9 mouse cellular contexts compared by ENCODE assay signal in genomic region chr11:11742626-11743025, GRCm38 (mm10). TPM values are rescaled to one million over a fixed set of nuclear protein-coding genes. Genes with fewer than 3 reads are reported as not detected.
A peak's percentile ranks its signal among the peaks of the same experiment; 100 is the strongest.
DNase-seq lines count a peak whose midpoint lies in the region; ATAC-seq and TF ChIP-seq lines count a peak whose summit lies in the region.
"Had no signal": no experiment of that assay in that cellular context is flagged by ENCODE, and none has a peak within 500 bp of the region (broad histone marks: within the 10 kb centered on the region; RNA-seq: fewer than 3 reads in every experiment).

No protein-coding gene starts in this region.

- no peaks in the 10 kb centered on the region for H3K9me3 ChIP-seq in forebrain, postnatal 0 days (ENCODE audit: low read length)
- H3K9me3 ChIP-seq in forebrain, embryonic 15.5 days, result no peaks in the 10 kb centered on the region
- no peaks in the 10 kb centered on the region for H3K9me3 ChIP-seq in lung, postnatal 0 days (ENCODE audit: low read length)
- H3K9me3 ChIP-seq: stomach, embryonic 15.5 days had no signal

- no peak overlapping the region for H3K9ac ChIP-seq in forebrain, postnatal 0 days
- H3K9ac ChIP-seq in forebrain, embryonic 15.5 days (replicated peaks), result no peak overlapping the region
- H3K9ac ChIP-seq in lung, postnatal 0 days (replicated peaks; ENCODE audit: low read depth), result no peak overlapping the region
- H3K9ac ChIP-seq: stomach, embryonic 15.5 days had no signal

- H3K4me1 ChIP-seq in forebrain, postnatal 0 days (ENCODE audit: insufficient read depth), result no peaks in the 10 kb centered on the region
- H3K4me1 ChIP-seq in forebrain, embryonic 15.5 days, result no peaks in the 10 kb centered on the region
- H3K4me1 ChIP-seq in lung, postnatal 0 days (ENCODE audit: insufficient read depth, low read depth, low read length), result no peaks in the 10 kb centered on the region
- H3K4me1 ChIP-seq: stomach, embryonic 15.5 days had no signal

- TF ChIP-seq EP300 in lung, postnatal 0 days (IDR thresholded peaks at IDR 0.05), result no peak

- H3K4me2 ChIP-seq in forebrain, postnatal 0 days (ENCODE audit: low read depth), result no peak overlapping the region
- no peak overlapping the region for H3K4me2 ChIP-seq in forebrain, embryonic 15.5 days (replicated peaks)
- H3K4me2 ChIP-seq in lung, postnatal 0 days (replicated peaks; ENCODE audit: low read depth, low read length), result no peak overlapping the region
- H3K4me2 ChIP-seq: stomach, embryonic 15.5 days had no signal

- H3K4me3 ChIP-seq in forebrain, postnatal 0 days (ENCODE audit: low read depth, low read length), result no peak overlapping the region
- no peak overlapping the region for H3K4me3 ChIP-seq in forebrain, embryonic 15.5 days
- no peak overlapping the region for H3K4me3 ChIP-seq in lung, postnatal 0 days (ENCODE audit: low read depth, low read length)
- H3K4me3 ChIP-seq: stomach, embryonic 15.5 days had no signal

- ATAC-seq in forebrain, postnatal 0 days, result no peak
- no peak for ATAC-seq in forebrain, embryonic 15.5 days (replicated peaks)
- peak; percentile 89 for ATAC-seq in erythroid progenitor cell, adult 5-6 weeks (replicated peaks; ENCODE audit: low FRiP score, poor library complexity, severe bottlenecking)
- ATAC-seq in lung, postnatal 0 days, result no peak

- DNase-seq in forebrain, postnatal 0 days, result no peak
- peak; percentile 18 for DNase-seq in right cerebral cortex, postnatal 4 days
- no peak for DNase-seq in right cerebral cortex, postnatal 25 days
- DNase-seq in lung, postnatal 0 days (ENCODE audit: low spot score), result peak; percentile 46
- peak; percentile 59 for DNase-seq in testis, postnatal 10 days (ENCODE audit: low spot score)
- no peak for DNase-seq in ovary, adult 18-20 months (ENCODE audit: low spot score)

- TF ChIP-seq CTCF in forebrain, postnatal 0 days (IDR thresholded peaks at IDR 0.05; ENCODE audit: low read depth), result peak; percentile 53
- TF ChIP-seq CTCF in lung, postnatal 0 days (IDR thresholded peaks at IDR 0.05), result peak; percentile 78

- H3K27me3 ChIP-seq in forebrain, postnatal 0 days (ENCODE audit: insufficient read depth, low read length), result no peaks in the 10 kb centered on the region
- no peaks in the 10 kb centered on the region for H3K27me3 ChIP-seq in forebrain, embryonic 15.5 days
- H3K27me3 ChIP-seq in lung, postnatal 0 days (replicated peaks; ENCODE audit: insufficient read depth, low read length), result no peaks in the 10 kb centered on the region
- H3K27me3 ChIP-seq: stomach, embryonic 15.5 days had no signal

- no peak overlapping the region for H3K27ac ChIP-seq in forebrain, postnatal 0 days (ENCODE audit: low read depth, low read length)
- no peak overlapping the region for H3K27ac ChIP-seq in forebrain, embryonic 15.5 days (replicated peaks)
- H3K27ac ChIP-seq in lung, postnatal 0 days (ENCODE audit: low read length), result no peak overlapping the region
- H3K27ac ChIP-seq: stomach, embryonic 15.5 days had no signal

- no peaks in the 10 kb centered on the region for H3K36me3 ChIP-seq in forebrain, postnatal 0 days (ENCODE audit: insufficient read depth)
- H3K36me3 ChIP-seq in forebrain, embryonic 15.5 days, result no peaks in the 10 kb centered on the region
- H3K36me3 ChIP-seq in lung, postnatal 0 days (ENCODE audit: insufficient read depth, low read length), result no peaks in the 10 kb centered on the region
- H3K36me3 ChIP-seq: stomach, embryonic 15.5 days had no signal

- 30% methylated on average over 2 of the region's 2 CpGs for WGBS in forebrain, postnatal 0 days
- WGBS in forebrain, embryonic 15.5 days, result 36% methylated on average over 2 of the region's 2 CpGs
- WGBS in lung, postnatal 0 days, result 20% methylated on average over 2 of the region's 2 CpGs

RNA-seq across cellular contexts. Expression of gene Ikzf1, which starts 57.8 kb away (rescaled TPM):
- 4.9 and 6.9 TPM in 2 replicates for total RNA-seq in forebrain, postnatal 0 days (2014; rRNA removed)
- 1.8 TPM in 2 replicates for polyA plus RNA-seq in forebrain, postnatal 0 days (2015; fragmentation: Nextera tagmentation; extraction: Ambion mirVana)
- polyA plus RNA-seq in forebrain, embryonic 15.5 days (2015; fragmentation: Nextera tagmentation; extraction: Ambion mirVana), result 2.4 and 2.8 TPM in 2 replicates
- total RNA-seq in erythroid progenitor cell, adult 5-6 weeks (2015; ENCODE audit: low replicate concordance), result 116 and 120 TPM in 2 replicates
- 40.9 and 81.1 TPM in 2 replicates for total RNA-seq in erythroid progenitor cell, adult 5-6 weeks (2017; ENCODE audit: low replicate concordance)
- 1.7 TPM in 2 replicates for polyA plus RNA-seq in lung, postnatal 0 days (2015; fragmentation: Nextera tagmentation; extraction: Ambion mirVana)

Comparison
In these comparisons a context has a peak if more than half of its experiments do, and no peak if none do; other contexts are left out.
1. DNase-seq: peak in right cerebral cortex, postnatal 4 days (single experiment), lung, postnatal 0 days (single experiment) and testis, postnatal 10 days (single experiment); none in forebrain, postnatal 0 days (single experiment), right cerebral cortex, postnatal 25 days (single experiment) and ovary, adult 18-20 months (single experiment).